Mouse (Mus musculus): Measurements from ENCODE around the gene Eng.

Eng gene

GRCm38 (mm10) chr2:32646379-32647056 is at the start of gene Eng:
TSS of gene Eng (plus strand) at chr2:32646595.
- DNase-seq (ENCODE audit: low spot score): peak; percentile 59

- no peak for DNase-seq (ENCODE audit: low spot score)
Observed at GRCm38 (mm10) chr2:32596725-32597124, 49.7 kb upstream of the Eng start.

GRCm38 (mm10) chr2:32597248-32597647 is 49.1 kb upstream of the Eng start:
- DNase-seq (ENCODE audit: low spot score): no peak

- DNase-seq (ENCODE audit: low spot score): no peak
Observed at GRCm38 (mm10) chr2:32597699-32598098, 48.7 kb upstream of the Eng start.

- no peak for DNase-seq (ENCODE audit: low spot score)
Observed at GRCm38 (mm10) chr2:32598506-32598905, 47.9 kb upstream of the Eng start.

GRCm38 (mm10) chr2:32599409-32599808 is 47.0 kb upstream of the Eng start, which contains the start of gene St6galnac6:
TSS of gene St6galnac6 (plus strand) at chr2:32599709.
- DNase-seq (ENCODE audit: low spot score): no peak

GRCm38 (mm10) chr2:32601417-32602065 is 44.9 kb upstream of the Eng start:
- peak; percentile 61 for DNase-seq (ENCODE audit: low spot score)

- peak; percentile 91 for DNase-seq (ENCODE audit: low spot score)
Observed at GRCm38 (mm10) chr2:32602600-32603054, 43.8 kb upstream of the Eng start.

GRCm38 (mm10) chr2:32604631-32605030 is 41.8 kb upstream of the Eng start:
- DNase-seq (ENCODE audit: low spot score): no peak

GRCm38 (mm10) chr2:32606161-32607142 is 39.9 kb upstream of the Eng start:
- peak; percentile 86 for DNase-seq (ENCODE audit: low spot score)

- DNase-seq (ENCODE audit: low spot score): no peak
Observed at GRCm38 (mm10) chr2:32607262-32607947, 39.0 kb upstream of the Eng start.

- peak; percentile 62 for DNase-seq (ENCODE audit: low spot score)
Observed at GRCm38 (mm10) chr2:32608141-32608777, 38.1 kb upstream of the Eng start.

- no peak for DNase-seq (ENCODE audit: low spot score)
Observed at GRCm38 (mm10) chr2:32608778-32609435, 37.5 kb upstream of the Eng start.

- DNase-seq (ENCODE audit: low spot score): no peak
Observed at GRCm38 (mm10) chr2:32610610-32611229, 35.7 kb upstream of the Eng start.

GRCm38 (mm10) chr2:32612274-32612673 is 34.1 kb upstream of the Eng start:
- DNase-seq (ENCODE audit: low spot score): no peak

- no peak for DNase-seq (ENCODE audit: low spot score)
Observed at GRCm38 (mm10) chr2:32617109-32617508, 29.3 kb upstream of the Eng start.

GRCm38 (mm10) chr2:32617601-32618000 is 28.8 kb upstream of the Eng start:
- no peak for DNase-seq (ENCODE audit: low spot score)

- DNase-seq (ENCODE audit: low spot score): no peak
Observed at GRCm38 (mm10) chr2:32618051-32618450, 28.3 kb upstream of the Eng start.

GRCm38 (mm10) chr2:32620682-32621516 is 25.5 kb upstream of the Eng start:
- DNase-seq (ENCODE audit: low spot score): no peak

Measured in urinary bladder, postnatal 14 days (tissue).